Mouse (Mus musculus) cerebellum, adult 2 months (tissue): ENCODE results near the gene Krtap5-1. TPM values are rescaled to one million over a fixed set of nuclear protein-coding genes. Genes with fewer than 3 reads are reported as not detected.
"Not testable (repeated sequence)": the region's sequence is repeated elsewhere in the genome, so short reads cannot be mapped to it uniquely, and the experiment has no call there.

Experiments used
- DNase-seq, 2 experiments: peaks; one replicate each; pipeline ENCODE4 v3.0.0; 2021
- H3K27ac ChIP-seq: fragments of 200-500 bp; 2 replicates; pipeline ENCODE4 v1.5.1; 2012; ENCODE audit warnings: low read length, control low read depth, inconsistent platforms; ENCODE audit not compliant: insufficient read depth
- H3K27me3 ChIP-seq: fragments of 200-500 bp; 2 replicates; pipeline ENCODE4 v1.6.1; 2012; ENCODE audit warnings: inconsistent platforms, mild to moderate bottlenecking, low read length, moderate library complexity; ENCODE audit not compliant: control insufficient read depth, insufficient read depth
- H3K4me1 ChIP-seq: fragments of 200-500 bp; 2 replicates; pipeline ENCODE4 v1.6.1; 2011; ENCODE audit warnings: low read length; ENCODE audit not compliant: control insufficient read depth, insufficient read depth
- H3K4me3 ChIP-seq: fragments of 200-500 bp; replicated peaks from 2 replicates; pipeline ENCODE3; 2011; ENCODE audit warnings: mild to moderate bottlenecking, low read depth, low read length, control low read depth; ENCODE audit not compliant: insufficient read depth
- CTCF ChIP-seq: fragments of 200-500 bp; IDR thresholded peaks from 2 replicates; pipeline ENCODE4 v1.5.1; 2011; ENCODE audit warnings: low read depth, mild to moderate bottlenecking, control low read depth, low read length, moderate library complexity, borderline replicate concordance; ENCODE audit not compliant: insufficient read depth
- POLR2A ChIP-seq: fragments of 200-500 bp; IDR thresholded peaks from 2 replicates; pipeline ENCODE4 v1.6.1; 2011; ENCODE audit warnings: low read length, control low read depth, borderline replicate concordance; ENCODE audit not compliant: insufficient read depth
- WGBS: fragments of 180-500 bp; shearing (Covaris S2); methylation state at CpG from one replicate; pipeline ENCODE4 v1.1.7; 2018; 5-methylcytosine and 5-hydroxymethylcytosine counted together
- polyA plus RNA-seq: library from polyadenylated mRNA; depleted of rRNA; stranded (reverse); fragments of >200 nt; gene quantifications from 2 replicates; pipeline ENCODE4 v1.2.3, GENCODE M21; 2012

Gene Krtap5-1
- polyA plus RNA-seq, 1 experiment, result not detected

DNA sequence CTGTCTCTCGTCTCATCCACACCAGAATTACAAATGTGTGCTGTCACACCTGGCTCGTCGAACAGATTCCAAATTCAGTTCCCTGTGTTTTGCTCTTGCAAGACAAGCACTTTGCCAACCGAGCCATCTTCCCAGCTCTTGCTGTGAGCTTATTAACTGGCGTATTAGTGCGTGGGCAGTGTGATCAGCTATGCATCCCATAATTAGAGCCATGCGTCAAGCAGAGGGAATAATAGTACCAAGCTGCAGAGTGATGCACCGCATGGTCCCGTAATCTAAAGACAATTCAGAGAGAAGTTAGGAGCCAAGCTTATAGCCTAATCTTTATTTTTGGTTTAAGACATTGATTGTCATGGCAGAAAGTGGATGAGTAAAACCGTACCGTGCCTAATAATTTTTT is 22.2 kb upstream of the Krtap5-1 start:
- WGBS, result 55% methylated on average over 11 of the region's 11 CpGs
- H3K4me1 ChIP-seq, result no peaks in the 10 kb centered on the region
- TF ChIP-seq CTCF (no peak), POLR2A (no peak)
- DNase-seq, result no peak
- no peaks in the 10 kb centered on the region for H3K27me3 ChIP-seq
- no peak overlapping the region for H3K27ac ChIP-seq
- H3K4me3 ChIP-seq, result no peak overlapping the region

DNA sequence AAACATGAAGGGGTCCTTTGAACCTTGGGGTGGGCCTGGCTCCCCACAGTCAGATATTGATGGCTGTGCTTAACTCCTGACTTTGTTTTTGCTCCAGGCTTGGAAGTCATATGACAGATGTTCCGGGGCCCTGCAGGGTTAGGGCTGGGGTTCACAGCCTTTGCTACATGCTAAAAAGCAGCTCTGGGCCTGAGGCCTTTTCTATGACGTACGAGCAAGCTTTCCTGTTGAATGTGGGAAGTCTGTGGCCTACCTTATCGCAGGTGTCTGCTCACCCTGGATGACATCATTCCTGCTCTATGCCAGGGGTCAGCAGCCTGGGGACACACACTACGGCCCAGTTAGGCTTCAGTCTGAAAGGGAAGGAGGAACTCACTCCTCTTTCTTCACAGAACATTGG is 20.3 kb upstream of the Krtap5-1 start:
- Histone ChIP-seq H3K27ac (no peak overlapping the region), H3K27me3 (no peaks in the 10 kb centered on the region), H3K4me3 (no peak overlapping the region), H3K4me1 (no peaks in the 10 kb centered on the region)
- 92% methylated on average over 5 of the region's 5 CpGs for WGBS
- TF ChIP-seq POLR2A (no peak), CTCF (no peak)
- DNase-seq, result no peak

DNA sequence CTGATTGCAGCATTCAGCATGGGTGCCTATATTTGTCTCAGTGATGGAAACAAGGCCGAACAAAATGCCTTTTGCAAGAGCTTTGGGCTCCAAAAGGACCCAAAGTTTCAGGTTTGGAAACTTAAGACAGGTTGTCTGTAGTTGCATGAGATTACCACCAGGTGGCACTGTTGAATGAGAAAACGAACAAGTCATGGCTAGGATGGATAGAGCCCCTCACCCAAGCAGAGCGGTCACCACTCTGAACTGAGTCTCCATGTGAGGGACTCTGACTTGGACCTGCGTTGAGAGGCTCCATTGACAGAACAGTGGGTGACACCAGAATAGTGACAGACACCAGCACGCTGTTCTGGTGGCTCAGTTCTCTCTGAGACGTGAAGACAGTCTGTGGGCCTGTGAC is 19.6 kb upstream of the Krtap5-1 start:
- 47% methylated on average over 6 of the region's 6 CpGs for WGBS
- no peak overlapping the region for H3K27ac ChIP-seq
- TF ChIP-seq POLR2A, result no peak
- peak; percentile 77 for TF ChIP-seq CTCF
- H3K27me3 ChIP-seq, result no peaks in the 10 kb centered on the region
- H3K4me3 ChIP-seq, result no peak overlapping the region
- peak; percentile 14 to 31 for DNase-seq
- no peaks in the 10 kb centered on the region for H3K4me1 ChIP-seq

DNA sequence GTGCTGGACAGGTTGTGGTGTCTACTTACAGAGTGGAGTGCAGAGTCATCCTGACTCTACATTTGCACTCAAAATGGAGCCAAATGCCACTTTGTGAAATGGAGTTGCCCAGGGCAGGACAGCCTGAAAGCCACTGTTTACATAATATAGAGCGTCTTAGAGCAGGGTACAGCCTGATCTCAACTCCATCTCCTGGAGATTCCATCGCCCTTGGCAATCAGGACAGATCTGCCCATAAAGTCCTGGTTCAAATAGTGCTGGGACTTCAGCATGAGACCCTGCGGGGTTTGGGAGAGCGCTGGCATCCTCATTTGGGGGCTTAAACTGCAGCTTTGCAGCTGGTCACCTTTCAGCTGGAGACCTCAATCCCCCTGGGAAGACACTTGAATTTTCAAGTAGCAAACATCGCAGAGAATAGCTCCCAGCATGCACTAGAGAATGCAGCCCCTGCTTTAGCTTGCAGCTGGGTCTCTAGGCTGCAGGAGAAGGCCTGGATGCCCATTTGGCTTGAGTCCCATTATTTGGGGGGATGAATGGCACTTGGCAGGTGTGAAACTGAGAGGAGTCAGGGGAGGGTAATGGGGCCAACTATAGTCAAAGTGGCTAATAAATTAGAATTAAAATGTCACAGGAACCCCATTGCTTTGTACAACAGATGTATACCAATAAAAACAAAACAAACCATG is 17.8 kb upstream of the Krtap5-1 start:
- WGBS, result 33% methylated on average over 5 of the region's 5 CpGs
- no peak for TF ChIP-seq CTCF
- TF ChIP-seq POLR2A, result no peak
- no peaks in the 10 kb centered on the region for H3K27me3 ChIP-seq
- H3K4me3 ChIP-seq, result no peak overlapping the region
- no peak overlapping the region for H3K27ac ChIP-seq
- no peak for DNase-seq
- H3K4me1 ChIP-seq, result no peaks in the 10 kb centered on the region

DNA sequence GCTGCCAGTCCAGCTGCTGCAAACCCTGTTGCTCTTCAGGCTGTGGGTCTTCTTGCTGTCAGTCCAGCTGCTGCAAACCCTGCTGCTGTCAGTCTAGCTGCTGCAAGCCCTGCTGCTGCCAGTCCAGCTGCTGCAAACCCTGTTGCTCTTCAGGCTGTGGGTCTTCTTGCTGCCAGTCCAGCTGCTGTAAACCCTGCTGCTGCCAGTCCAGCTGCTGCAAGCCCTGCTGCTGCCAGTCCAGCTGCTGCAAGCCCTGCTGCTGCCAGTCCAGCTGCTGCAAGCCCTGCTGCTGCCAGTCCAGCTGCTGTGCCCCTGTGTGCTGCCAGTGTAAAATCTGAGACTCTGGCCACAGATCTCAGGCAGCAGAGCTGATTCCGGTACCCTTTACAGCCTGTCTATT is 7.0 kb upstream of the Krtap5-1 start:
- H3K4me3 ChIP-seq, H3K27me3 ChIP-seq, DNase-seq, H3K4me1 ChIP-seq, H3K27ac ChIP-seq: not testable (repeated sequence)
- 83% methylated on average over 1 of the region's 1 CpGs for WGBS

DNA sequence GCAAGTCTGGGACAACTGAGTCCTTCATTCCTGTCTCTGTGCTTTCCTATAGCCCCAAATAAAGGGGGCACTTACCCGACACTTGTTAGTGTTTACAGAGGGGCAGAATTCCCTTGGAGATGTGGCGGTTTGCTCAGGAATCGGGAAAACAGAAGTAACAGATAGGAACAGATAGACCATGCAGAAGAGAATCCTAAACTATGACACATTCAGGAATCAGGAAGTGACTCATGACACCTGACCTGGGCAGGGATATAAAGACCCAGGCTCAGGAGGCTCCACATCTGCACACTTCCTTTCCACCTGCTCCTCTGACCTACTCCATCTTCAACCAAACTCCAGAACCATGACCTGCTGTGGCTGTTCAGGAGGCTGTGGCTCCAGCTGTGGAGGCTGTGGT is 6.3 kb upstream of the Krtap5-1 start, which contains the start of gene Krtap5-4:
Gene Krtap5-4 (plus strand): TSS at position 301 of the 400 bp plus-strand sequence.
- H3K4me1 ChIP-seq, result no peaks in the 10 kb centered on the region
- DNase-seq, result no peak
- H3K4me3 ChIP-seq, result no peak within 1 kb of the TSS
- H3K27ac ChIP-seq, result no peak within 1 kb of the TSS
- WGBS, result 70% methylated on average over 3 of the region's 3 CpGs
- no peaks in the 10 kb centered on the region for H3K27me3 ChIP-seq
- TF ChIP-seq CTCF (no peak), POLR2A (no peak)

DNA sequence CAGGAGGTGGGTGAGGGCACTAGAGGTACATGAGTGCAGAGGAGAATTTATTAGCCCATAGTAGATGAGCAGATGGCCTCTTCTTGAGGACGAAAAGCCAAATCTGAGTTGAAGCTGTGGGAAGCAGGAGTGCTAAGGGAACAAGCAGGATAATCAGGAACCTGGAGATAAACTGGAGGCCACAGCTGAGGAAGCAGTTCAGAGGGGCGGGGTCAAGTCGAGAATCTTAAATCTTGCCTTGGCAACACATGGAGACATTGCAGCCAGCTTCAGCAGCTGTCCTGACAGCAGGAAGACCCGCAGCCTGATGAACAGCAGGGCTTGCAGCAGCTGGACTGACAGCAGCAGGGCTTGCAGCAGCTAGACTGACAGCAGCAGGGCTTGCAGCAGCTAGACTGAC is 810 bp downstream of the Krtap5-1 start:
- not testable (repeated sequence) for H3K4me3 ChIP-seq, H3K4me1 ChIP-seq
- WGBS, result 27% methylated on average over 4 of the region's 4 CpGs

DNA sequence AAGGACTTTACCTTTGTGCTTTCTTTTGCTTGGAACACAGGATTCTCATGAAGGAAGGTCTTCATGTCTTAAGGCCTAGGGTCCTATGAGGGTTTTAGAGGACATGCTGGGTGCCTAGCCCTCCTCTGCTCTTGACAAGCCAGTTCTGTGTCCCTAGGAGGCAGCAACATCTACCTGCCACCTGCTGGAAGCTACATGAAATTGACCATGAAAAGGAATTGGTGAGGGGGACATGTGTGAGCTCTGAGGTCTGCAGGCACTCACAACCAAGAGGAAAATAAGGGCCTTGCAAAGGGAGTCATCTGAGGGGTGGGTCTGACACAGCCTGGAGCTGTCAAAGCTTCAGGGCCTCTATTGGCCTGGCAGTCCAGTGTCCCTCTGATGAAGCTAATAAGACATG is 1.5 kb downstream of the Krtap5-1 start:
- H3K4me1 ChIP-seq, result no peaks in the 10 kb centered on the region
- no peak for DNase-seq
- H3K27me3 ChIP-seq, result no peaks in the 10 kb centered on the region
- H3K4me3 ChIP-seq, result no peak overlapping the region
- TF ChIP-seq POLR2A (no peak), CTCF (no peak)
- H3K27ac ChIP-seq, result no peak overlapping the region

More for the DNA sequence above, 810 bp downstream of the Krtap5-1 start:
- not testable (repeated sequence) for H3K27me3 ChIP-seq, DNase-seq, H3K27ac ChIP-seq

DNA sequence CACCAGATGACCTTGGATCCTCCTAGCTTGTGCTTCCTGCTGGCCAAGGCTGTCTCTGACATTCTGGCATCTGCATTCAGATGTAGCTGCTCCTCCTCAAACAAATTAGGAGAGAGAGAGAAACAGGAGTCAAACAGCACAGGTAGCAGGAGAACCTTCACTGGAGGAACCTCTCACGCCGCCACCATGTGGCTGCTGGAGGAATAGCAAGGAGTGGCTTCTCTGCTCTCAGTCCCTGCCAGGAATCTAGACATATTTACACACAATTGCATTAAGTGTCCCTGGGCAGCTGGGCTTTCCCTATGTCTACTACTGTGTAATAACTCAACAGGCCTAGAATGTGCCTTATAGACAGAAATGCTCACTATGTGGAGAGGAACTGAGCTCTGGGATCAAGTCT is 3.1 kb downstream of the Krtap5-1 start:
- H3K27me3 ChIP-seq, H3K4me1 ChIP-seq, H3K4me3 ChIP-seq, H3K27ac ChIP-seq: not testable (repeated sequence)
- peak; percentile 27 to 41 for DNase-seq
- peak; percentile 62 for TF ChIP-seq CTCF
- WGBS, result 0% methylated on average over 2 of the region's 2 CpGs

DNA sequence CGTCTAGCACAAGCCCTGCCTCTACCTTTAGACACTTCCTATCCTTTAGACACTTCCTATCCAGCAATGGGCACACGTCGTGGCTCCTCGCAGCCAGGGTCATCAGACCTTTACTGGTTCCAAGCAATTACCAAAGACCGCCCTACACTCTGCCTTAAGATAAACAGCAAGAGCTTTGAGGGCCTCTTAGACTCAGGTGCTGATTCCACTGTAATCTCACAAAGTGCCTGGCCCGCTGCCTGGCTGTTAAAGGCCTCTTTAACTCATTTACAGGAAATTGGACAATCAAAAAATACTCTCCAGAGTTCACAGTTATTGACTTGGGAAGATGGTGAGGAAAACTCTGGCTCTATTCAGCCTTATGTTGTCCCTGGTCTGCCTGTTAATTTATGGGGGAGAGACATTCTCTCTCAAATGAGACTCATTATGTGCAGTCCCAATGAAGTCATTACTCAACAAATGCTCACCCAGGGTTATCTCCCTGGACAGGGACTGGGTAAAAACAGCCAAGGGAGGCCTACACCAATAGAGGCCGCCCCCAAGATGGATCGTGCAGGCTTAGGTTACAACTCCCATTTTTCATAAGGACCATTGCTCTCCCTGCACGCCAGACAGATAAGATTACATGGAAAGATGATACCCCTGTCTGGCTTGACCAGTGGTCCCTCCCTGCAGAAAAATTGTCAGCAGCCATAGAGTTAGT is 10.9 kb downstream of the Krtap5-1 start:
- WGBS, result 92% methylated on average over 9 of the region's 9 CpGs
- H3K4me1 ChIP-seq, H3K4me3 ChIP-seq, H3K27me3 ChIP-seq, DNase-seq, H3K27ac ChIP-seq: not testable (repeated sequence)
